Comparison of ENCODE assay signal across 9 mouse cellular contexts in the genomic region with DNA sequence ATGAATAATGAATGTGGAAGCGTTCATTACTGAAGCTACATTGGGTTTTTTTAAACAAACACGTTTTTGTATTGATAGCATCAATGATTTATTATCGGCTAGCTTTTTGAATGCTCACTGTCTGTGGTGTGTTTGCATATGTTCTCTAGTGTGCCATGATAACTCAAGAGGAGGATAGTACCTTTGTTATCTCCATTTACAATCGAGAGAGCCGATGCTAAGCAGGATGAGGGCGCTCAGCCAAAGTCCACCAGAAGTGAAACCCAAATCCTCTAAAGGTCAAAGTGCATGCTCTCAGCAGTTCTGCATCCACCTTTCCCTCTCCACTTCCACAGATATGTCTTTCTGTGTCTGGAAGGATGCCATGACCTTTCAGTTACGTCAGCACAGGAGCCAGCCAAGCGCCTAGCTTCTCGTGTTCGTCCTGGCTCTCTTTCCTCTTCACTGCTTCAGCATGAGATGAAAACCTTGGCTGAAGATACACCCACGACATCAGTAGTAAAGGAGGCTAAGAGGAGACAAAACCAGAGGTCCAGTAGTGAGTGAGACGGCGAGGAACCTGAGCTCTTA. TPM values are rescaled to one million over a fixed set of nuclear protein-coding genes. Genes with fewer than 3 reads are reported as not detected.
DNase-seq lines count a peak whose midpoint lies in the region; ATAC-seq and TF ChIP-seq lines count a peak whose summit lies in the region.
"Had no signal": no experiment of that assay in that cellular context is flagged by ENCODE, and none has a peak within 500 bp of the region (broad histone marks: within the 10 kb centered on the region; RNA-seq: fewer than 3 reads in every experiment).

No protein-coding gene starts in this region.

- H3K27ac ChIP-seq in lung, embryonic 14.5 days (ENCODE audit: low read depth) = no peak overlapping the region
- H3K27ac ChIP-seq in midbrain, embryonic 10.5 days (replicated peaks) = no peak overlapping the region
- H3K27ac ChIP-seq: midbrain, embryonic 12.5 days had no signal

- WGBS in lung, embryonic 14.5 days = 44% methylated on average over 13 of the region's 13 CpGs
- 82% methylated on average over 13 of the region's 13 CpGs for WGBS in midbrain, embryonic 10.5 days

- no peak overlapping the region for H3K9ac ChIP-seq in lung, embryonic 14.5 days
- H3K9ac ChIP-seq: midbrain, embryonic 12.5 days had no signal

- no peak for ATAC-seq in lung, embryonic 14.5 days (ENCODE audit: insufficient read depth)

- no peaks in the 10 kb centered on the region for H3K4me1 ChIP-seq in lung, embryonic 14.5 days (ENCODE audit: insufficient read depth)
- H3K4me1 ChIP-seq in midbrain, embryonic 10.5 days = peaks cover 5% of the 10 kb centered on the region

- H3K27me3 ChIP-seq in lung, embryonic 14.5 days (ENCODE audit: insufficient read depth, low read length) = no peaks in the 10 kb centered on the region
- no peaks in the 10 kb centered on the region for H3K27me3 ChIP-seq in midbrain, embryonic 10.5 days (ENCODE audit: low read depth, poor library complexity, severe bottlenecking)

- H3K4me3 ChIP-seq in lung, embryonic 14.5 days (ENCODE audit: low read depth, low read length) = no peak overlapping the region
- no peak overlapping the region for H3K4me3 ChIP-seq in midbrain, embryonic 10.5 days
- H3K4me3 ChIP-seq: midbrain, embryonic 12.5 days had no signal

- TF ChIP-seq CTCF in lung, embryonic 14.5 days (IDR thresholded peaks at IDR 0.05; ENCODE audit: low read depth) = no peak

- H3K36me3 ChIP-seq in lung, embryonic 14.5 days (ENCODE audit: insufficient read depth) = no peaks in the 10 kb centered on the region
- no peaks in the 10 kb centered on the region for H3K36me3 ChIP-seq in midbrain, embryonic 10.5 days
- H3K36me3 ChIP-seq: midbrain, embryonic 12.5 days had no signal

- DNase-seq in embryo, embryonic 10 days (ENCODE audit: low spot score) = peak; percentile 13
- no peak for DNase-seq in embryo, embryonic 9.5 days (ENCODE audit: extremely low spot score)
- DNase-seq in lung, embryonic 14.5 days = peak; percentile 10
- DNase-seq in lung, postnatal 4 days = no peak
- DNase-seq in kidney, adult 8-10 months = peak; percentile 86 to 90
- peak; percentile 76 for DNase-seq in yolk sac, embryonic 10.5 days (ENCODE audit: low spot score)
- no peak for DNase-seq in midbrain, embryonic 10.5 days (ENCODE audit: low spot score)
- DNase-seq in testis, postnatal 10 days (ENCODE audit: low spot score) = no peak

- no peak overlapping the region for H3K4me2 ChIP-seq in lung, embryonic 14.5 days
- H3K4me2 ChIP-seq: midbrain, embryonic 12.5 days had no signal

- H3K9me3 ChIP-seq in lung, embryonic 14.5 days (ENCODE audit: low read depth, low read length) = no peaks in the 10 kb centered on the region
- H3K9me3 ChIP-seq in midbrain, embryonic 10.5 days (replicated peaks) = no peaks in the 10 kb centered on the region
- H3K9me3 ChIP-seq: midbrain, embryonic 12.5 days had no signal

RNA-seq across cellular contexts. Expression of gene Tlk1, which starts 16.6 kb away (rescaled TPM):
- polyA plus RNA-seq in lung, embryonic 14.5 days (2014; fragmentation: Nextera tagmentation; extraction: Ambion mirVana) = 35.9 and 36.4 TPM in 2 replicates
- 30.1 and 30.5 TPM in 2 replicates for polyA plus RNA-seq in midbrain, embryonic 10.5 days (2016; fragmentation: Nextera tagmentation; extraction: Ambion mirVana)

Comparison
In these comparisons a context has a peak if more than half of its experiments do, and no peak if none do; other contexts are left out.
1. DNase-seq: peak in embryo, embryonic 10 days (single experiment), lung, embryonic 14.5 days (single experiment), kidney, adult 8-10 months (2 of 2) and yolk sac, embryonic 10.5 days (single experiment); none in embryo, embryonic 9.5 days (single experiment), lung, postnatal 4 days (0 of 2), midbrain, embryonic 10.5 days (single experiment) and testis, postnatal 10 days (single experiment).